Mouse (Mus musculus) erythroid progenitor cell, adult 5-6 weeks (primary cell): ENCODE results near the gene Zfp184. TPM values are rescaled to one million over a fixed set of nuclear protein-coding genes. Genes with fewer than 3 reads are reported as not detected.
A peak's percentile ranks its signal among the peaks of the same experiment; 100 is the strongest.

Experiments used
- ATAC-seq: replicated peaks from 2 replicates; pipeline ENCODE4 v1.8.0; 2016; ENCODE audit warnings: moderate number of reproducible peaks, mild to moderate bottlenecking, moderate TSS enrichment, inconsistent platforms; ENCODE audit not compliant: poor library complexity, low FRiP score, severe bottlenecking
- total RNA-seq, 2 experiments: library from RNA; stranded (forward) in 1 of 2; stranded (reverse) in 1 of 2; fragments of 150-400 nt in 1 of 2; fragments of 186-747, 209-891 nt in 1 of 2; gene quantifications; 2 replicates each; pipeline versions ENCODE4 v1.2.3 to v1.2.4; 2015 to 2017; ENCODE audit warnings: low replicate concordance in 2 of 2

The Zfp184 gene
- total RNA-seq, 2 experiments from 2014 or later = not detected

GRCm38 (mm10) chr13:21919836-21920431, 25.0 kb upstream of the Zfp184 start:
- no peak for ATAC-seq

GRCm38 (mm10) chr13:21920681-21921233, 24.1 kb upstream of the Zfp184 start:
- ATAC-seq = no peak

- ATAC-seq = no peak
Measured at GRCm38 (mm10) chr13:21923417-21923816, 21.5 kb upstream of the Zfp184 start.

GRCm38 (mm10) chr13:21924734-21925335, 20.1 kb upstream of the Zfp184 start:
- 0 out of 2 replicates have a peak, but pooled peaks have one; percentile 46 for ATAC-seq

GRCm38 (mm10) chr13:21930981-21931380, 13.9 kb upstream of the Zfp184 start:
- no peak for ATAC-seq

GRCm38 (mm10) chr13:21931740-21932139, 13.2 kb upstream of the Zfp184 start:
- no peak for ATAC-seq

- no peak for ATAC-seq
Measured at GRCm38 (mm10) chr13:21933626-21934548, 11.0 kb upstream of the Zfp184 start.

- no peak for ATAC-seq
Measured at GRCm38 (mm10) chr13:21934982-21935791, 9.7 kb upstream of the Zfp184 start.

GRCm38 (mm10) chr13:21935833-21936232, 9.1 kb upstream of the Zfp184 start:
- ATAC-seq = no peak

GRCm38 (mm10) chr13:21936968-21937367, 7.9 kb upstream of the Zfp184 start:
- peak; percentile 59 for ATAC-seq

GRCm38 (mm10) chr13:21940213-21940612, 4.7 kb upstream of the Zfp184 start:
- ATAC-seq = peak; percentile 50; the same call in 1 of the 2 replicates

- ATAC-seq = 0 out of 2 replicates have a peak, but pooled peaks have one; percentile 10
Measured at GRCm38 (mm10) chr13:21940811-21941321, 4.0 kb upstream of the Zfp184 start.

- no peak for ATAC-seq
Measured at GRCm38 (mm10) chr13:21943644-21944043, 1.2 kb upstream of the Zfp184 start.

GRCm38 (mm10) chr13:21944592-21944925, 335 bp upstream of the Zfp184 start:
- ATAC-seq = no peak

GRCm38 (mm10) chr13:21969269-21969668, 24.4 kb downstream of the Zfp184 start:
- no peak for ATAC-seq

GRCm38 (mm10) chr13:21969816-21970215, 24.9 kb downstream of the Zfp184 start:
- ATAC-seq = no peak

- ATAC-seq = no peak
Measured at GRCm38 (mm10) chr13:21971641-21972040, 26.7 kb downstream of the Zfp184 start.

GRCm38 (mm10) chr13:21974221-21974725, 29.4 kb downstream of the Zfp184 start:
- ATAC-seq = peak; percentile 95
